Mouse (Mus musculus) hindbrain, embryonic 14.5 days (tissue): Measurements from ENCODE around the gene Foxd1. TPM values are rescaled to one million over a fixed set of nuclear protein-coding genes. Genes with fewer than 3 reads are reported as not detected.

Experiments used
- ATAC-seq: fragments of 200-750 bp; cut with Nextera tagmentation; 2 replicates; pipeline ENCODE4 v1.8.0; 2017; ENCODE audit warnings: moderate number of reproducible peaks, mild to moderate bottlenecking, moderate TSS enrichment, moderate library complexity; ENCODE audit not compliant: low FRiP score
- DNase-seq: peaks from one replicate; pipeline ENCODE4 v3.0.0-alpha.2; 2015; ENCODE audit warnings: low spot score
- H3K27ac ChIP-seq: fragments of 300-500 bp; sonication (generic); 2 replicates; pipeline ENCODE4 v1.5.1; 2014; ENCODE audit warnings: mild to moderate bottlenecking, moderate library complexity
- H3K27me3 ChIP-seq: fragments of 300-500 bp; sonication (generic); 2 replicates; pipeline ENCODE4 v1.6.1; 2014; ENCODE audit warnings: mild to moderate bottlenecking, low read length, mixed read lengths; ENCODE audit not compliant: control insufficient read depth, insufficient read depth
- H3K36me3 ChIP-seq: fragments of 300-500 bp; sonication (generic); replicated peaks from 2 replicates; pipeline ENCODE4 v1.6.1; 2014; ENCODE audit not compliant: control insufficient read depth, insufficient read depth
- H3K4me1 ChIP-seq: fragments of 300-500 bp; sonication (generic); replicated peaks from 2 replicates; pipeline ENCODE4 v1.6.1; 2014; ENCODE audit warnings: antibody characterized with exemption, low read length, mixed read lengths; ENCODE audit not compliant: control insufficient read depth, insufficient read depth
- H3K4me2 ChIP-seq: fragments of 300-500 bp; sonication (generic); replicated peaks from 2 replicates; pipeline ENCODE4 v1.6.1; 2014; ENCODE audit warnings: mild to moderate bottlenecking, moderate library complexity
- H3K4me3 ChIP-seq: fragments of 300-500 bp; sonication (generic); replicated peaks from 2 replicates; pipeline ENCODE4 v1.5.1; 2014; ENCODE audit warnings: mild to moderate bottlenecking, low read length
- H3K9ac ChIP-seq: fragments of 300-500 bp; sonication (generic); 2 replicates; pipeline ENCODE4 v1.6.1; 2014
- H3K9me3 ChIP-seq: fragments of 300-500 bp; sonication (generic); 2 replicates; pipeline ENCODE4 v1.6.1; 2016; ENCODE audit warnings: low read length; ENCODE audit not compliant: control insufficient read depth
- WGBS: fragments of 180-500 bp; shearing (Covaris S2); extraction: QIAGEN DNeasy Blood & Tissue Kit; methylation state at CpG from one replicate; pipeline ENCODE4 v1.1.7; 2014; 5-methylcytosine and 5-hydroxymethylcytosine counted together
- polyA plus RNA-seq: library from polyadenylated mRNA; unstranded; fragments of >200 nt; fragmentation: Nextera tagmentation; extraction: Ambion mirVana; gene quantifications from 2 replicates; pipeline ENCODE4 v1.2.1, GENCODE M21; 2014

The Foxd1 gene
- polyA plus RNA-seq, 1 experiment from 2014 or later = 1.1 TPM

DNA sequence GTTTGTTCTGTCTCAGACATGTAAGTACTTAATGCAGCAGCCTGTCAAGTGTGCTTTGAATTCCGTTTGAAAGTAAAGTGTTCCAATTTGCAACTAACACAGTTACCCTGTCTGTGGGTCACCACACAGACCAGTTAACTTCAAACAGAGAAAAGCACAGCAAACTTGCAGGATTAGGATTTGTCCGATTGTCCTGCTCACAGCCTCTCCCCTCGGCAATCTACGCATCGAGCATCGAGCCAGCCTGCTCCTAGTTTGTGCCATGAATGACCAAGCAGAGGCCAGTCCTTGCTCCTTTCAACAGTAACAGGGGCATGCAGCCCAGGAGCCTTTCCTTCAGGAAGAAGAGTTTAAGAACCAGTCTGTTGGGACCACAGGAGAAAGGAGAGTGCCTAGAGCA, 15.0 kb downstream of the Foxd1 start:
- H3K4me3 ChIP-seq = no peak overlapping the region
- no peaks in the 10 kb centered on the region for H3K4me1 ChIP-seq
- H3K9me3 ChIP-seq = 0 out of 2 replicates have a peak, but pooled peaks cover 4% of the 10 kb centered on the region
- WGBS = 9% methylated on average over 6 of the region's 6 CpGs
- H3K36me3 ChIP-seq = no peaks in the 10 kb centered on the region
- no peak overlapping the region for H3K4me2 ChIP-seq
- H3K27ac ChIP-seq = no peak overlapping the region
- H3K9ac ChIP-seq = no peak overlapping the region
- ATAC-seq = no peak
- DNase-seq = no peak
- peaks cover 92% of the 10 kb centered on the region for H3K27me3 ChIP-seq

DNA sequence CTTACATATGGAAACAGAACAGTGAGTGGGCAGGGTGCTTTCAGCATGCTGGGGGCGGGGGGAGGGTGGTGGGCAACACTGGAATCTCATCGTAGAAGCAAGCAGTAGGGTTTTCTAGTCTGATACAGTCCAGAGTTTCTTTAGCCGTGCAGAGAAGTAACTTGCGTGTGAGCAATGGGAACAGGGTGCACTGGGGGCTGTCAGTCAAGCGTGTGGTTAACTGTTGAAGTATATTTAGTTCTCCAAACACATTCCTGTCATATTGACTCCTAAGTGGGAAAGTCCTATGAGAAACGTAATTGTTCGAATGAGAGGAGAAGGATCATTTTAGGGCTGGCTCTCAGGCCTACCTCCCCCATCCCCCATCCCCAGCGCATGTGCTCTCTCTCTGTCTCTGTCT, 20.5 kb downstream of the Foxd1 start:
- Histone ChIP-seq H3K27ac (no peak overlapping the region), H3K4me2 (no peak overlapping the region), H3K4me1 (no peaks in the 10 kb centered on the region), H3K9ac (no peak overlapping the region), H3K9me3 (0 out of 2 replicates have a peak, but pooled peaks cover 3% of the 10 kb centered on the region), H3K4me3 (no peak overlapping the region), H3K36me3 (no peaks in the 10 kb centered on the region), H3K27me3 (peaks cover 48% of the 10 kb centered on the region)
- 70% methylated on average over 8 of the region's 8 CpGs for WGBS
- DNase-seq (no peak), ATAC-seq (no peak)

DNA sequence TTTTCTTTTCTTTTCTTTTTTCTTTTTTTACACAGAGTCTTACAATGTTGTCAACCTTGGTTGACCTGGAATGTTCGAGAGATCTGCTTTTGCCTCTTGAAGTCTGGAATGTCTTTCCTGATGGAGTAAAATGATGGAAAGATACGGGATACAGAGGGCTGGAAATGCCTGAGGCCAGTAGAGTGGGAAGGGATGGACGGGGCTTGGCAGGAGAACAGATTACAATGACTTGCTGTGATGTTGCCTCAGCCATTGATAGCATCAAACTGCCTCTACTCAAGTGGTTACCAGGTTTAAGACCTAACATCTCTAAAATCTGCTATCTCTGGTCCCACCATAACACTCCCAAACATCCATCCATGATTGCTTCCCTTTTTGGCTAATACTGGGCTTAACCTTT, 20.9 kb downstream of the Foxd1 start:
- ATAC-seq (no peak), DNase-seq (no peak)
- no peak overlapping the region for H3K27ac ChIP-seq
- no peak overlapping the region for H3K9ac ChIP-seq
- H3K36me3 ChIP-seq = no peaks in the 10 kb centered on the region
- 72% methylated on average over 3 of the region's 3 CpGs for WGBS
- no peaks in the 10 kb centered on the region for H3K9me3 ChIP-seq
- H3K4me3 ChIP-seq = no peak overlapping the region
- no peak overlapping the region for H3K4me2 ChIP-seq
- H3K27me3 ChIP-seq = peaks cover 43% of the 10 kb centered on the region
- H3K4me1 ChIP-seq = no peaks in the 10 kb centered on the region

DNA sequence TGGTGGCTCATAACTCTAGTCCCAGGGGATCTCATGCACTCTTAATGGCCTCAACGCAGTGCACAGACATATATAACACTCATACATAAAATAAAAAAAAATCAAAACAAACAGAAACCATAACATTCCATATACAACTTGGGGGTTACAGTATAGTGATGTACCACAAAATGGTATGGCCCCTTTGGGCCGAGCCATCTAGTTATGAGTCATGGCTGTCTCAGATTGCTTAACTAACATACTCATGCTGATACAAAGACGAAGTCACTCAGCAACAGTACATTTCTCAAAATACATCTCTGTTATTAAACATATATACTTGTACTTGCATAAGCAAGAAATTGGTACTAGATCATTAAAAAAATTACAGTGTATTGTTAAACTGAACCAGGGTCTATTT, 23.7 kb downstream of the Foxd1 start:
- 92% methylated on average over 3 of the region's 3 CpGs for WGBS
- peaks cover 19% of the 10 kb centered on the region for H3K27me3 ChIP-seq
- H3K9me3 ChIP-seq = no peaks in the 10 kb centered on the region
- no peak overlapping the region for H3K4me2 ChIP-seq
- H3K27ac ChIP-seq = no peak overlapping the region
- H3K36me3 ChIP-seq = no peaks in the 10 kb centered on the region
- H3K9ac ChIP-seq = no peak overlapping the region
- ATAC-seq = no peak
- H3K4me3 ChIP-seq = no peak overlapping the region
- no peaks in the 10 kb centered on the region for H3K4me1 ChIP-seq
- DNase-seq = no peak

DNA sequence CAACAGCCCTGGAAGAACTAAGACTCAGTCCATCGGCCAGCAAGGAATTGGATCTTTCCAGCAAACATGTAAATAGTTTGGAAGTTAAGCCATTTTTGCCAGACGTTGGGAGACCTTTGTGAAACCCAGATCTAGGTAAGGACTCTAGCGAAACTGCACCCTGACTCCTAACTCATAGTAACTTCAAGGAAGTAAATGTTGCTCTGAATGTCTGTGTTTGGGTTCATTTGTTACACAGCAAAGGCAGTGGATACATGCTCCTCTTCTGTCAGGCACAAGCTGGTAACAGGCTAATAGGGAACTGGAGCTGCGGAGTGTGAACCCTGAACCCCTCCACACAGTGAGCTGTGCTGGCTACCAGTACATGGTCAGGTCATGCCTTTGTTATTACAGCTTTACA, 28.7 kb downstream of the Foxd1 start:
- ATAC-seq = no peak
- H3K4me2 ChIP-seq = no peak overlapping the region
- no peaks in the 10 kb centered on the region for H3K4me1 ChIP-seq
- 94% methylated on average over 4 of the region's 4 CpGs for WGBS
- no peak for DNase-seq
- H3K9ac ChIP-seq = no peak overlapping the region
- H3K4me3 ChIP-seq = no peak overlapping the region
- H3K9me3 ChIP-seq = peaks cover 10% of the 10 kb centered on the region
- peaks cover 15% of the 10 kb centered on the region; the same call in 1 of the 2 replicates for H3K27me3 ChIP-seq
- no peak overlapping the region for H3K27ac ChIP-seq
- no peaks in the 10 kb centered on the region for H3K36me3 ChIP-seq

DNA sequence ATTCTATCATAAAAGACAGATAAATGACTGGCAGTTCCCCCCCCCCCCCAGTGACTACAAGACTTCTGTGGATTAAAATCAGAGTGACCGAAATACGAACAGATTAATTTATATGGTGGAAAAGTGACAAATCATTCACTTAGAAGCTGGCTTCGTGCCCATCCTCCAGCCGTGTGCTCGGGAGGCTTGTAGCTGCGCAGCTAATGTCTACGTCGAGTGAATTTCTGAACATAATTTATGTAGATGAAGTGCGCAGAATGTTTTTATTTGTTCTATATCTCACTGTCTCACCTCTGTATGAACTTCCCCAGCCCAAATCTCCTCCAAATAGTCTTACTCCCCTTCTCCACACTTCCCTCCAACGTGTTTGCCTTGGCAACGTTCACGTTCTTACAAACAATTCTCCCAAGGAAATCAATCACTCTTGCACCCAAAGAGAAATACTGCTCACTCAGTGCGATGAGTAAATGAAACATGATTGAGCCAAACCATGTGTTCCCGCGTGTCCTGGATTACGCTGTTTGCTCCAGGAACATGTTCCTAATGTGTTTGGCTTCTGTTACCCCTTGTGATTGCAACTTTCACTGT, 30.0 kb downstream of the Foxd1 start:
- no peak overlapping the region for H3K27ac ChIP-seq
- no peak for ATAC-seq
- H3K9ac ChIP-seq = no peak overlapping the region
- 71% methylated on average over 16 of the region's 16 CpGs for WGBS
- H3K4me2 ChIP-seq = no peak overlapping the region
- H3K27me3 ChIP-seq = peaks cover 27% of the 10 kb centered on the region
- H3K9me3 ChIP-seq = peaks cover 10% of the 10 kb centered on the region
- H3K4me3 ChIP-seq = no peak overlapping the region
- no peaks in the 10 kb centered on the region for H3K4me1 ChIP-seq
- DNase-seq = no peak
- H3K36me3 ChIP-seq = no peaks in the 10 kb centered on the region

DNA sequence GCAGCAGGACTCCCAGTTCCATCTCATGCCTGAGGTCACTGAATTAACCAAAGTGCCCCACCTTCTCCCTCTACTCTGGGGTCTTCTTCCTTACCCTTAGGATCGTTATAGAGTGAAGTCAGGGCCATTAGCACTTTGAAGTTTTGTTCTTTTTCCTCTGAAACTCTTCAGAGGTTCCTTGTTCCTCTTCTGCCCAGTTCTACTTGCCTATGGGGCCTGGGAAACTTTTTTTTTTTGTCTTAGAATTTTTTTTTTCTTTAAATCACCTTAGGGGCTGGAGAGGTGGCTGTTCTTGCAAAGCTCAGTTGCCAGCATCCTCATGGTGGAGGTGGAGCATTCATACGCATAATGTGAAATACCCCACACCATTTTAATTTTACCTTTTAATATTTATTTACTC, 31.8 kb downstream of the Foxd1 start:
- Histone ChIP-seq H3K4me1 (no peaks in the 10 kb centered on the region; the same call in 1 of the 2 replicates), H3K9me3 (peaks cover 10% of the 10 kb centered on the region), H3K4me3 (no peak overlapping the region), H3K4me2 (no peak overlapping the region), H3K27me3 (peaks cover 46% of the 10 kb centered on the region), H3K36me3 (no peaks in the 10 kb centered on the region), H3K9ac (no peak overlapping the region), H3K27ac (no peak overlapping the region)
- DNase-seq = no peak
- no peak for ATAC-seq
- WGBS = 87% methylated on average over 2 of the region's 2 CpGs

DNA sequence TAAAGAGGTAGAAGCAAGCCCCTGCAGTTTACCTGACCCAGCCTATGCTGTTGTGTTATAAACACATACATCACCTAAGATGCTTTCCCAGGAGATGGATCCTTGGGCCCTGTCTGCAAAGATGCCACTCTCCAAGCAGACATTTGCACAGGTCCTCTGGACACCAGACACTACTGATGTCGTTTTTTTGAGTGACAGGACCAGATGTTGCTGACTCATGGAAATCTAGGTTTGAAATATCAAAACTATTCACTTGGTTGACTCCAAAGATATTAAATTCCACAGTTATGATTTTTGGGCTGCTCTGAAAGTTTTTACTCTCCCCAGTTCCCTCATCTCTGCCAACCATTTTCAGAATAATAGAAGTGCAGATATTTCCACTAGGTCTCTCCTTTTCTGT, 35.0 kb downstream of the Foxd1 start:
- Histone ChIP-seq H3K27ac (no peak overlapping the region), H3K4me2 (no peak overlapping the region), H3K9ac (no peak overlapping the region), H3K27me3 (peaks cover 78% of the 10 kb centered on the region), H3K9me3 (peaks cover 10% of the 10 kb centered on the region), H3K4me1 (no peaks in the 10 kb centered on the region; the same call in 1 of the 2 replicates), H3K4me3 (no peak overlapping the region), H3K36me3 (no peaks in the 10 kb centered on the region)
- WGBS = 64% methylated on average over 1 of the region's 1 CpGs
- ATAC-seq (no peak), DNase-seq (no peak)

DNA sequence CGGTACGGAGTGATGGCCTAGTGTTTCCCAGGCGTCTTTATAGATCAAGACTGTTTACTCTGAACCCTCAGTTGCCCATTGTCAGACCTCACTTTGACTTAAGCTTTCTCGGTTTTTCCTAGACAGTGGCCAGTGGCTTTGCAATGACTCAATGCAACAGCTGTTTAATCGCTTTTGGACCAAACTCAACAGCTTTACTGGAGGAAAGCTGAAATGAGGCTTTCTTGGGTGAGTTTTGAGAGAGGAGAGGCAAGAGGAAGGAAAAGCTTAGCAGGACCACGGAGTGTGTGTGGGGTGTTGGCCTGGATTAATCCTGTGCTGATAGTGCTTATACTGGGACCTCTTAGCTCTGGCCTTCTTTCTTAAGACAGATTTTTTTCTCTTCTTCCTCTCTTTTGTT, 36.3 kb downstream of the Foxd1 start:
- Histone ChIP-seq H3K27me3 (peaks cover 86% of the 10 kb centered on the region), H3K4me1 (no peaks in the 10 kb centered on the region; the same call in 1 of the 2 replicates), H3K4me2 (peak overlapping the region; percentile 66), H3K9me3 (peaks cover 10% of the 10 kb centered on the region), H3K4me3 (no peak overlapping the region), H3K36me3 (no peaks in the 10 kb centered on the region), H3K27ac (no peak overlapping the region), H3K9ac (no peak overlapping the region)
- WGBS = 14% methylated on average over 6 of the region's 6 CpGs
- no peak for DNase-seq
- no peak for ATAC-seq
